Mouse (Mus musculus): ENCODE data around the gene Zfp11.

The Zfp11 gene

DNA sequence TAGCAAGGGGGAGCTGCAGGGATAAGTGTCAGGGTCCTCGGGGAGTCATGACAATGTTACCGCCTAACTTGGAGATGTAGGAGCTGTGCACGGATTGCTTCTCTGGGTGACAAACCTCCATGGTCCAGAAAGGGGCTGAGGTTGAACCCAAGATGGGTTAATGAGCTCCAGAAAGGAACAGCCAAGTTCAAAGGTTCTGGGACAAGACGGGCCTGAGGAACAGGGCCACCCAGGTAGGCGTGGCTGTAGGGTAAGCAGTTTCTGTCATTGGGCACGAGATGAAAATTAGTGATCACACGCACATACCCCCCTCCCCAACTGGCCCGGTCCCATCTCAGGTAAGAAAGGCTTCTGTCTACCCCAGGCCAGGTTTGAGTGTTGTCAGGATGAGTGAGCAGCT lies 62.4 kb downstream of the Zfp11 start:
- DNase-seq (ENCODE audit: low spot score), result no peak
